Mouse (Mus musculus): ENCODE results near the gene Gm28998.
"Not testable (repeated sequence)": the region's sequence is repeated elsewhere in the genome, so short reads cannot be mapped to it uniquely, and the experiment has no call there.

Gm28998 gene

GRCm38 (mm10) chrY:7253487-7253886 is at the start of gene Gm28998:
Gene Gm28998, plus strand, starts transcription at chrY:7253787.
- not testable (repeated sequence) for DNase-seq (ENCODE audit: low read depth, low spot score)
